Mouse (Mus musculus) hindbrain, embryonic 11.5 days (tissue): ENCODE results near the gene Plcxd2. TPM values are rescaled to one million over a fixed set of nuclear protein-coding genes. Genes with fewer than 3 reads are reported as not detected.

Experiments used
- ATAC-seq: fragments of 200-750 bp; cut with Nextera tagmentation; 2 replicates; pipeline ENCODE4 v1.8.0; 2017; ENCODE audit warnings: mild to moderate bottlenecking, moderate TSS enrichment, moderate library complexity; ENCODE audit not compliant: low FRiP score
- DNase-seq: peaks from one replicate; pipeline ENCODE4 v3.0.0-alpha.2; 2015; ENCODE audit warnings: low spot score
- H3K27ac ChIP-seq: fragments of 300-500 bp; sonication (generic); 2 replicates; pipeline ENCODE4 v1.5.1; 2014; ENCODE audit warnings: mild to moderate bottlenecking, low read depth, low read length
- H3K27me3 ChIP-seq: fragments of 300-500 bp; sonication (generic); 2 replicates; pipeline ENCODE4 v1.6.1; 2014; ENCODE audit warnings: mild to moderate bottlenecking, low read length, moderate library complexity, mixed read lengths; ENCODE audit not compliant: control insufficient read depth, insufficient read depth
- H3K36me3 ChIP-seq: fragments of 300-500 bp; sonication (generic); 2 replicates; pipeline ENCODE4 v1.6.1; 2014; ENCODE audit warnings: mild to moderate bottlenecking, low read length, moderate library complexity, mixed read lengths; ENCODE audit not compliant: control insufficient read depth, insufficient read depth
- H3K4me1 ChIP-seq: fragments of 300-500 bp; sonication (generic); replicated peaks from 2 replicates; pipeline ENCODE4 v1.6.1; 2014; ENCODE audit warnings: low read length, mixed read lengths; ENCODE audit not compliant: control insufficient read depth, insufficient read depth
- H3K4me2 ChIP-seq: fragments of 300-500 bp; sonication (generic); replicated peaks from 2 replicates; pipeline ENCODE4 v1.6.1; 2014; ENCODE audit warnings: mild to moderate bottlenecking, low read depth, low read length
- H3K4me3 ChIP-seq: fragments of 300-500 bp; sonication (generic); 2 replicates; pipeline ENCODE4 v1.5.1; 2014; ENCODE audit warnings: low read depth, low read length
- H3K9ac ChIP-seq: fragments of 300-500 bp; sonication (generic); 2 replicates; pipeline ENCODE4 v1.6.1; 2014; ENCODE audit warnings: low read depth, low read length
- H3K9me3 ChIP-seq: fragments of 300-500 bp; sonication (generic); 2 replicates; pipeline ENCODE4 v1.6.1; 2016; ENCODE audit warnings: low read length; ENCODE audit not compliant: control insufficient read depth
- WGBS: fragments of 180-500 bp; shearing (Covaris S2); extraction: QIAGEN DNeasy Blood & Tissue Kit; methylation state at CpG from one replicate; pipeline ENCODE4 v1.1.7; 2014; 5-methylcytosine and 5-hydroxymethylcytosine counted together
- polyA plus RNA-seq: library from polyadenylated mRNA; unstranded; fragments of >200 nt; fragmentation: Nextera tagmentation; extraction: Ambion mirVana; gene quantifications from 2 replicates; pipeline ENCODE4 v1.2.1, GENCODE M21; 2014

Gene Plcxd2
- polyA plus RNA-seq, 1 experiment from 2014 or later = 4.3 TPM

- ATAC-seq (no peak), DNase-seq (no peak)
- Histone ChIP-seq H3K4me2 (no peak overlapping the region), H3K9ac (no peak overlapping the region), H3K27ac (no peak overlapping the region), H3K4me3 (no peak overlapping the region), H3K9me3 (no peaks in the 10 kb centered on the region), H3K4me1 (no peaks in the 10 kb centered on the region), H3K36me3 (no peaks in the 10 kb centered on the region), H3K27me3 (no peaks in the 10 kb centered on the region)
- 89% methylated on average over 4 of the region's 4 CpGs for WGBS
These were observed 9.8 kb upstream of the Plcxd2 start for GRCm38 (mm10) chr16:46019799-46020198.

- ATAC-seq (no peak), DNase-seq (no peak)
- Histone ChIP-seq H3K27me3 (no peaks in the 10 kb centered on the region), H3K4me3 (no peak overlapping the region), H3K9me3 (no peaks in the 10 kb centered on the region), H3K36me3 (no peaks in the 10 kb centered on the region), H3K4me1 (no peaks in the 10 kb centered on the region), H3K4me2 (no peak overlapping the region), H3K27ac (no peak overlapping the region), H3K9ac (no peak overlapping the region)
- WGBS = 80% methylated on average over 1 of the region's 1 CpGs
These were observed 9.3 kb upstream of the Plcxd2 start for GRCm38 (mm10) chr16:46019359-46019758.

- ATAC-seq = no peak
- DNase-seq = no peak
- 91% methylated on average over 1 of the region's 1 CpGs for WGBS
- no peak overlapping the region for H3K4me3 ChIP-seq
- H3K27ac ChIP-seq = no peak overlapping the region
- H3K9me3 ChIP-seq = no peaks in the 10 kb centered on the region
- no peaks in the 10 kb centered on the region for H3K27me3 ChIP-seq
- H3K4me1 ChIP-seq = 0 out of 2 replicates have a peak, but pooled peaks cover 3% of the 10 kb centered on the region
- H3K36me3 ChIP-seq = no peaks in the 10 kb centered on the region
- H3K9ac ChIP-seq = no peak overlapping the region
- no peak overlapping the region for H3K4me2 ChIP-seq
These were observed 1.7 kb upstream of the Plcxd2 start for GRCm38 (mm10) chr16:46011696-46012095.

GRCm38 (mm10) chr16:46010906-46011220 is 845 bp upstream of the Plcxd2 start:
- Histone ChIP-seq H3K27me3 (no peaks in the 10 kb centered on the region), H3K9me3 (no peaks in the 10 kb centered on the region), H3K4me2 (peak overlapping the region; percentile 81), H3K4me3 (peak overlapping the region; percentile 58), H3K36me3 (no peaks in the 10 kb centered on the region), H3K4me1 (0 out of 2 replicates have a peak, but pooled peaks cover 3% of the 10 kb centered on the region), H3K9ac (peak overlapping the region; percentile 47), H3K27ac (no peak overlapping the region)
- 20% methylated on average over 5 of the region's 5 CpGs for WGBS
- DNase-seq = peak; percentile 41
- peak; percentile 18 for ATAC-seq

- peak overlapping the region; percentile 81 for H3K4me2 ChIP-seq
- 0 out of 2 replicates have a peak, but pooled peaks cover 3% of the 10 kb centered on the region for H3K4me1 ChIP-seq
- no peaks in the 10 kb centered on the region for H3K9me3 ChIP-seq
- no peaks in the 10 kb centered on the region for H3K27me3 ChIP-seq
- no peaks in the 10 kb centered on the region for H3K36me3 ChIP-seq
- 2% methylated on average over 13 of the region's 13 CpGs for WGBS
- DNase-seq (peak; percentile 44), ATAC-seq (peak; percentile 57)
- H3K4me3 ChIP-seq = peak overlapping the region; percentile 58
- no peak overlapping the region for H3K27ac ChIP-seq
- peak overlapping the region; percentile 50 for H3K9ac ChIP-seq
These were observed 301 bp downstream of the Plcxd2 start for GRCm38 (mm10) chr16:46009717-46010116.

GRCm38 (mm10) chr16:46008766-46009165 is 1.3 kb downstream of the Plcxd2 start:
- WGBS = 73% methylated on average over 3 of the region's 3 CpGs

GRCm38 (mm10) chr16:46008036-46008605 is 1.9 kb downstream of the Plcxd2 start:
- Histone ChIP-seq H3K4me3 (no peak overlapping the region), H3K4me1 (0 out of 2 replicates have a peak, but pooled peaks cover 3% of the 10 kb centered on the region), H3K9ac (no peak overlapping the region), H3K36me3 (no peaks in the 10 kb centered on the region), H3K9me3 (no peaks in the 10 kb centered on the region), H3K27me3 (no peaks in the 10 kb centered on the region), H3K27ac (no peak overlapping the region), H3K4me2 (no peak overlapping the region)
- ATAC-seq (no peak), DNase-seq (no peak)
- 82% methylated on average over 5 of the region's 5 CpGs for WGBS

More at GRCm38 (mm10) chr16:46008766-46009165, 1.3 kb downstream of the Plcxd2 start:
- H3K27ac ChIP-seq = no peak overlapping the region
- H3K9me3 ChIP-seq = no peaks in the 10 kb centered on the region
- ATAC-seq (no peak), DNase-seq (no peak)
- H3K4me3 ChIP-seq = no peak overlapping the region
- no peak overlapping the region for H3K9ac ChIP-seq
- no peak overlapping the region; the same call in 1 of the 2 replicates for H3K4me2 ChIP-seq
- H3K27me3 ChIP-seq = no peaks in the 10 kb centered on the region
- no peaks in the 10 kb centered on the region for H3K36me3 ChIP-seq
- 0 out of 2 replicates have a peak, but pooled peaks cover 3% of the 10 kb centered on the region for H3K4me1 ChIP-seq

- Histone ChIP-seq H3K4me3 (no peak overlapping the region), H3K4me1 (0 out of 2 replicates have a peak, but pooled peaks cover 3% of the 10 kb centered on the region), H3K27me3 (no peaks in the 10 kb centered on the region), H3K36me3 (no peaks in the 10 kb centered on the region), H3K4me2 (no peak overlapping the region), H3K27ac (no peak overlapping the region), H3K9me3 (no peaks in the 10 kb centered on the region), H3K9ac (no peak overlapping the region)
- WGBS = 85% methylated on average over 10 of the region's 10 CpGs
- ATAC-seq (no peak), DNase-seq (no peak)
These were observed 3.8 kb downstream of the Plcxd2 start for GRCm38 (mm10) chr16:46006261-46006660.

- no peak overlapping the region for H3K4me2 ChIP-seq
These were observed 8.4 kb downstream of the Plcxd2 start for GRCm38 (mm10) chr16:46001550-46002166.

More at GRCm38 (mm10) chr16:46001550-46002166, 8.4 kb downstream of the Plcxd2 start:
- H3K9me3 ChIP-seq = no peaks in the 10 kb centered on the region
- no peak overlapping the region for H3K27ac ChIP-seq
- 88% methylated on average over 10 of the region's 10 CpGs for WGBS
- ATAC-seq = no peak
- no peak overlapping the region for H3K4me3 ChIP-seq
- no peaks in the 10 kb centered on the region for H3K4me1 ChIP-seq
- no peak for DNase-seq
- no peaks in the 10 kb centered on the region for H3K36me3 ChIP-seq
- no peak overlapping the region for H3K9ac ChIP-seq
- H3K27me3 ChIP-seq = no peaks in the 10 kb centered on the region
